Mouse (Mus musculus) heart, postnatal 0 days (tissue): ENCODE data around the gene Tmprss13.

ENCODE experiments used
- CTCF ChIP-seq: IDR thresholded peaks from 2 replicates; pipeline ENCODE4 v1.5.1; 2016; ENCODE audit warnings: antibody characterized with exemption, control low read depth, low read depth
- EP300 ChIP-seq: IDR thresholded peaks from 2 replicates; pipeline ENCODE4 v1.6.1; 2016; ENCODE audit warnings: antibody characterized with exemption, low read depth

- TF ChIP-seq CTCF, result no peak
- TF ChIP-seq EP300, result no peak
Observed at GRCm38 (mm10) chr9:45382336-45382735, 63.4 kb downstream of the Tmprss13 start.
